Mouse (Mus musculus) small intestine, adult 2 months (tissue): ENCODE results near the gene Selenos. TPM values are rescaled to one million over a fixed set of nuclear protein-coding genes. Genes with fewer than 3 reads are reported as not detected.

Experiments
- H3K27ac ChIP-seq: fragments of 200-500 bp; 2 replicates; pipeline ENCODE4 v1.5.1; 2012; ENCODE audit warnings: low read depth, low read length, control low read depth, inconsistent platforms; ENCODE audit not compliant: insufficient read depth
- H3K27me3 ChIP-seq: fragments of 200-500 bp; 2 replicates; pipeline ENCODE4 v1.6.1; 2012; ENCODE audit warnings: mild to moderate bottlenecking, moderate library complexity, low read length, inconsistent platforms; ENCODE audit not compliant: control insufficient read depth, insufficient read depth
- H3K36me3 ChIP-seq: fragments of 200-500 bp; 2 replicates; pipeline ENCODE4 v1.6.1; 2012; ENCODE audit warnings: mild to moderate bottlenecking, low read length, control low read depth, inconsistent platforms; ENCODE audit not compliant: control insufficient read depth, insufficient read depth
- H3K4me1 ChIP-seq: fragments of 200-500 bp; 2 replicates; pipeline ENCODE4 v1.6.1; 2012; ENCODE audit warnings: low read length, inconsistent platforms, mixed read lengths; ENCODE audit not compliant: control insufficient read depth, insufficient read depth, insufficient read length
- H3K4me3 ChIP-seq: fragments of 200-500 bp; 2 replicates; pipeline ENCODE4 v1.5.1; 2012; ENCODE audit warnings: low read depth, mild to moderate bottlenecking, control low read depth, inconsistent platforms, low read length, moderate library complexity
- CTCF ChIP-seq: fragments of 200-500 bp; IDR thresholded peaks from 2 replicates; pipeline ENCODE4 v1.5.1; 2012; ENCODE audit warnings: low read depth, mild to moderate bottlenecking, control low read depth, inconsistent platforms, low read length, moderate library complexity, mixed read lengths; ENCODE audit not compliant: insufficient replicate concordance, insufficient read length; ENCODE audit errors: extremely low read depth
- POLR2A ChIP-seq: fragments of 200-500 bp; IDR thresholded peaks from 2 replicates; pipeline ENCODE4 v1.6.1; 2012; ENCODE audit warnings: low read depth, mild to moderate bottlenecking, control low read depth, inconsistent platforms, low read length, moderate library complexity
- WGBS: fragments of 180-500 bp; shearing (Covaris S2); methylation state at CpG from one replicate; pipeline ENCODE4 v1.1.7; 2018; 5-methylcytosine and 5-hydroxymethylcytosine counted together
- polyA plus RNA-seq: library from polyadenylated mRNA; depleted of rRNA; stranded (reverse); fragments of >200 nt; gene quantifications from 2 replicates; pipeline ENCODE4 v1.2.3, GENCODE M21; 2012

Selenos gene
- polyA plus RNA-seq, 1 experiment = 123 TPM

DNA sequence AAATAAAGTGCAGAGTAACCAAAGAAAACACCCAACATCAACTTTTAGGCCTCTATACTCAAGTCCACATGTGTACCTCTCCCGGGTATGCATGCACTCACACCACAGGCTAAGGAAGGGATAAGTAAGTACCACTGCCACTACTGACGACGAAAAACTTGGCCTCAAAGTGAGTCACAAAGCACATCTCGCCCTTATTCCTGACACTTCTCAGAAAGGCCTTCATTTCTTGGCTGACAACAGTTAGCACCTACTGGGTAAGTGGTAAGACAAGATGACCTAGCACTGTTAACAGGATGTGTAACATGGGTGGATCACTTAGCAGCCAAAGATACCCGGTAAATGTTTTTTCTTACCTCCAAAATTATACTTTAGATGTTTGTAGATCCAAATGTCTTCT is 25.1 kb downstream of the Selenos start:
- TF ChIP-seq CTCF (no peak), POLR2A (no peak)
- no peaks in the 10 kb centered on the region; the same call in 1 of the 2 replicates for H3K4me1 ChIP-seq
- 89% methylated on average over 5 of the region's 5 CpGs for WGBS
- H3K27me3 ChIP-seq = 0 out of 2 replicates have a peak, but pooled peaks cover under 1% of the 10 kb centered on the region
- no peaks in the 10 kb centered on the region for H3K36me3 ChIP-seq
- no peak overlapping the region for H3K4me3 ChIP-seq
- no peak overlapping the region for H3K27ac ChIP-seq

DNA sequence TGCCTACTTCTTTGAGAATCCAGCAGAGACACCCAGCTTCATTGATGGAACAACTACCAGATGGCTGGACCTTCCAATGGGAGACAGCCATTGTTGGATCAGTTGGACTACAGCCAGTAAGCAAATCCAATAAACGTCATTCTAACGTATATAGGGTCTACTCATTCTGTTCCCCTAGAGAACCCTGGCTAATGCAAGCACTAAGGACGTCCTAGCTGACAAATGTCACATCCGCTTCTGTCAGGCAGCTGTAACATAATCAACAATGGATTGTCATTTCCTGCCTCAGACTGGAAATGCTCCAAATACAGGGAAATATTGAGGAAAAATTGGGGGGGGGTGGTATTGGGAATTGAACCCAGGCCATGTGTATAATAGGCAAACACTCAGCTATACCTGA is 26.3 kb downstream of the Selenos start:
- no peak for TF ChIP-seq POLR2A
- TF ChIP-seq CTCF = no peak
- H3K27ac ChIP-seq = no peak overlapping the region
- no peaks in the 10 kb centered on the region; the same call in 1 of the 2 replicates for H3K4me1 ChIP-seq
- no peaks in the 10 kb centered on the region for H3K36me3 ChIP-seq
- H3K27me3 ChIP-seq = peaks cover 7% of the 10 kb centered on the region; the same call in 1 of the 2 replicates
- WGBS = 51% methylated on average over 4 of the region's 4 CpGs
- H3K4me3 ChIP-seq = no peak overlapping the region

DNA sequence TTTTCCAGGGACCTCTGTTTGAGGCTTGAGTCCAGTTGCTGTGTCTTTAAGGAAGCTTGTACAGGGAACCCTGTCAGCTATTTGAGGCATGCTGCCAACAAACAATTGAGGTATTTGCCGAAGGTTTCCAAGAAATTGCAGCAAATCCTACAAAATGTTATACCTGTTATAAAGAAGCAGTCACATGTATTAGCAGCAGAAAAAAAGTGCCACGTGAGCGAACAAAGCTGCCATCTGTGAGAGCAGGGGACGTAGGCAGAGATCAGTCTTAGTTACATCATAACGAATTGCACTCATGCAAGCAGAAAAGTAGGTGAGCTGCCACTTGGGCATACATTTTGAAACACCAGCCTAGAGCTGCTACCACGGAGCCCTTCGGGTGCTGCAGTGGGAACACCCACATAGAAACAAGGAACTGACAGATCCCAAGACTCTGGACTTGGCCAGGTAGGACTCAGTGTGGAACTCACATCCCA is 27.2 kb downstream of the Selenos start:
- H3K27me3 ChIP-seq = peaks cover 7% of the 10 kb centered on the region; the same call in 1 of the 2 replicates
- H3K36me3 ChIP-seq = no peaks in the 10 kb centered on the region
- 33% methylated on average over 7 of the region's 7 CpGs for WGBS
- no peak overlapping the region for H3K27ac ChIP-seq
- TF ChIP-seq POLR2A (no peak), CTCF (no peak)
- H3K4me1 ChIP-seq = no peaks in the 10 kb centered on the region; the same call in 1 of the 2 replicates
- H3K4me3 ChIP-seq = no peak overlapping the region

DNA sequence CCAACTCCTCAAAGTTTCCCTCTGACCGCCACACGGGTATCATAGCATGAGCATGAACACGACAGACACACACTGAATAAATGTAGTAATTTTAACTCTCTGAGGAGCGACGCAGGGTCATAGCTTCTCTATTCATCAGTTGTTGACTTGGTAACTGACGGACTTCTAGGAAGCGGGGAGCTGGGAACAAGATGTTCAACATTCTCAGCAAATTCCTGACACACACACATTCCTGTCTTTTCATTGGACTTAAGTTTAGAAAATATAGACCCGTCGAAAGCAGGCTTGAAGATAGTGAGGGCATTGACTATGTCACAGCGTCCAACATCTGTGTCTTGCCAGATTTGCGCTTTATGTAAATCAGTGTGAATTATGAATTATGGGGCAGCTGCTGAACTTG is 27.8 kb downstream of the Selenos start:
- Histone ChIP-seq H3K4me3 (no peak overlapping the region), H3K27me3 (peaks cover 7% of the 10 kb centered on the region; the same call in 1 of the 2 replicates), H3K4me1 (no peaks in the 10 kb centered on the region; the same call in 1 of the 2 replicates), H3K36me3 (no peaks in the 10 kb centered on the region), H3K27ac (no peak overlapping the region)
- no peak for TF ChIP-seq POLR2A
- TF ChIP-seq CTCF = no peak
- 69% methylated on average over 11 of the region's 11 CpGs for WGBS

DNA sequence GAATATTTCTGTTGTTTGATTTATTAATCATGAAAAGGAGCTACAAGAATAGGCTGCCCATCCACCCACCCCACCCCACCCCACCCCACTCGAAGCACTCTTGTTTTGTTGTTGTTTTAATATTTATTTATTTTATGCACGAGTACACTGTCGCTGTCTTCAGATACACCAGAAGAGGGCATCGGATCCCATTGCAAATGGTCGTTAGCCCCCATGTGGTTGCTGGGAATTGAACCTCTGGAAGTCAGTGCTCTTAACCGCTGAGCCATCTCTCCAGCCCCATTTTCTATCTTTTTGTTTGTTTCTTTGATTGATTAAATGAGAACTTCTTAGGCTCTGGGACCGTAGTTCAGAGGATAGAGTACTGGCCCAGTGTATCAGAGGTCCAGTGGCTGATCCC is 28.5 kb downstream of the Selenos start:
- Histone ChIP-seq H3K36me3 (no peaks in the 10 kb centered on the region), H3K4me1 (no peaks in the 10 kb centered on the region; the same call in 1 of the 2 replicates), H3K4me3 (no peak overlapping the region), H3K27ac (no peak overlapping the region), H3K27me3 (peaks cover 7% of the 10 kb centered on the region; the same call in 1 of the 2 replicates)
- 0 out of 2 replicates have a peak, but pooled peaks have one; percentile 29 for TF ChIP-seq CTCF
- no peak for TF ChIP-seq POLR2A
- WGBS = 13% methylated on average over 7 of the region's 7 CpGs

DNA sequence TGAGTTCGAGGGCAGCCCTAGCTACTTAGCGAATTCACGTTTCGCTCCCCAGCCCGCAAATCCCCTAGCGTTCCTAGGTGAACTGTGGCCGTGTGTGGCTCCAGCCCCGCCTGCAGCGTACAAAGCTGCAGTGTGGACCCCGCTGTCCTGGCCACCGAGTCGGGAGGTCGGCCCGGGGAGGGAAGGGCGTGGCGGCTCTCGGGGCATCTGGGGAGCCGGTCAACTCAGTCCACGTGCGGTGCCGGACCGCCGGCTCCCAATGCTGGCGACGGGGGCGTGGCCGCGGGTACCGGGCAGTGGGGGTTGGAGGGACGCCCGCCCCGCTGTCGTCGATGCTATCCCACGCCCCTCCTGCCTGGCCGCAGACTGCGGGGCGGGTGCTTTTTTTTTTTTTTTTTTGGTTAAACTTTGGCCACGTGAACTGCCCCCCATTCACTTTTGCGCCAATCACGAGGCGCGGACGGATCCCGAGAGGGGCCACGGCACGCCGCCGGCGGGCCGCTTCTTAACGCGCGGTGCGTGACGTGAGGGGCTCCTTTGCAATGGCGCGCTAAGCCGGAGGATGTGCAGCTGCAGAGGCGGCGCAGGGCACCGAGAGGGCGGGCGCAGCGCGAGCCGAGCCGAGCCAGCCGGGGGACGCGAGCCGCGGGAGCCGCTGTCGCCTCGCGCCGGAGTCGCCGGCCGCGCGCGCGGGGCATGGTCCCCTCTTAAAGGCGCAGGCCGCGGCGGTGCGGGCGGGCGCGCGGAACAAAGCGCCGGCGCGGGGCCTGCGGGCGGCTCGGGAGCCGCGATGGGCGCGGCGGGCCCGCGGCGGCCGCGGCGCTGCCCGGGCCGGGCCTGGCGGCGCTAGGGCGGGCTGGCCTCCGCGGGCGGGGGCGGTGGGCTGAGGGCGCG is 29.8 kb downstream of the Selenos start, which contains the start of gene Chsy1:
Gene Chsy1 (plus strand): TSS at position 555 of the 894 bp plus-strand sequence.
- H3K36me3 ChIP-seq = no peaks in the 10 kb centered on the region
- 5% methylated on average over 121 of the region's 123 CpGs for WGBS
- peak within 1 kb of the TSS; percentile 69 for H3K4me3 ChIP-seq
- H3K27ac ChIP-seq = no peak within 1 kb of the TSS; the same call in 1 of the 2 replicates
- peaks cover 7% of the 10 kb centered on the region; the same call in 1 of the 2 replicates for H3K27me3 ChIP-seq
- H3K4me1 ChIP-seq = no peaks in the 10 kb centered on the region; the same call in 1 of the 2 replicates
- TF ChIP-seq CTCF = no peak
- no peak for TF ChIP-seq POLR2A
